Mouse (Mus musculus): Measurements from ENCODE around the gene Fabp1. TPM values are rescaled to one million over a fixed set of nuclear protein-coding genes. Genes with fewer than 3 reads are reported as not detected.

Fabp1 gene
- polyA plus RNA-seq, 1 experiment from 2014 or later: not detected

- H3K36me3 ChIP-seq (ENCODE audit: inconsistent target): no peaks in the 10 kb centered on the region
- no peak overlapping the region for H3K27ac ChIP-seq
- H3K79me2 ChIP-seq (ENCODE audit: inconsistent target): no peaks in the 10 kb centered on the region
- no peak overlapping the region for H3K4me3 ChIP-seq (ENCODE audit: inconsistent target)
- WGBS (ENCODE audit: missing documents): 87% methylated on average over 6 of the region's 6 CpGs
These were observed 6.4 kb upstream of the Fabp1 start for GRCm38 (mm10) chr6:71193151-71193740.

DNA sequence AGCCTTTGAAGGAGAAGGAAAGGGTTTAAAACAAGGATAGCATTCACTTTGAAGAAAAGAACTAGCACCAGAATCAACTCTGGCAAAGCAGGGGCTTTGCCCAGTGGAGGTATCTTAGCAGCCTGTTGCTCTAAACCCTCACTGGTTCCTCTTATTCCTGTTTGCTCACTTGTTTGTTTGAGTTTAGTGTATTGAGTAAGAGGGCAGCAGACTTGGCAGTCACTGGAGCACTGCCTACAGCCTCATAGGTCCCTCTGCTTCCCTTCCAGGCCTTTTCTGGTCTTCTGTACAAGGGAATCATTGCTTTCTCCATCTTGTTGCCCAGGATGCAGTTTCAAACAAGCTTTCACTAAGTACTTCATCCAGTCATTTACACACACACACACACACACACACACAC, 3.5 kb upstream of the Fabp1 start:
- Histone ChIP-seq H3K36me3 (ENCODE audit: inconsistent target) (no peaks in the 10 kb centered on the region), H3K4me3 (ENCODE audit: inconsistent target) (no peak overlapping the region), H3K79me2 (ENCODE audit: inconsistent target) (no peaks in the 10 kb centered on the region), H3K27ac (no peak overlapping the region)

- Histone ChIP-seq H3K79me2 (ENCODE audit: inconsistent target) (no peaks in the 10 kb centered on the region), H3K36me3 (ENCODE audit: inconsistent target) (no peaks in the 10 kb centered on the region), H3K4me3 (ENCODE audit: inconsistent target) (no peak overlapping the region), H3K27ac (no peak overlapping the region)
- 88% methylated on average over 13 of the region's 13 CpGs for WGBS (ENCODE audit: missing documents)
These were observed 1.7 kb upstream of the Fabp1 start for GRCm38 (mm10) chr6:71197636-71198535.

GRCm38 (mm10) chr6:71201925-71202324, 2.3 kb downstream of the Fabp1 start:
- Histone ChIP-seq H3K36me3 (ENCODE audit: inconsistent target) (no peaks in the 10 kb centered on the region), H3K4me3 (ENCODE audit: inconsistent target) (no peak overlapping the region), H3K27ac (no peak overlapping the region), H3K79me2 (ENCODE audit: inconsistent target) (no peaks in the 10 kb centered on the region)
- 77% methylated on average over 5 of the region's 5 CpGs for WGBS (ENCODE audit: missing documents)

GRCm38 (mm10) chr6:71203674-71204073, 4.0 kb downstream of the Fabp1 start:
- H3K4me3 ChIP-seq (ENCODE audit: inconsistent target): no peak overlapping the region
- WGBS (ENCODE audit: missing documents): 84% methylated on average over 5 of the region's 5 CpGs
- no peak overlapping the region for H3K27ac ChIP-seq
- no peaks in the 10 kb centered on the region for H3K79me2 ChIP-seq (ENCODE audit: inconsistent target)
- H3K36me3 ChIP-seq (ENCODE audit: inconsistent target): no peaks in the 10 kb centered on the region

- no peaks in the 10 kb centered on the region for H3K36me3 ChIP-seq (ENCODE audit: inconsistent target)
- 92% methylated on average over 8 of the region's 8 CpGs for WGBS (ENCODE audit: missing documents)
- no peak overlapping the region for H3K4me3 ChIP-seq (ENCODE audit: inconsistent target)
- no peak overlapping the region for H3K27ac ChIP-seq
- H3K79me2 ChIP-seq (ENCODE audit: inconsistent target): no peaks in the 10 kb centered on the region
These were observed 4.5 kb downstream of the Fabp1 start for GRCm38 (mm10) chr6:71204166-71204565.

GRCm38 (mm10) chr6:71208691-71209090, 9.1 kb downstream of the Fabp1 start:
- Histone ChIP-seq H3K79me2 (ENCODE audit: inconsistent target) (no peaks in the 10 kb centered on the region), H3K27ac (no peak overlapping the region), H3K4me3 (ENCODE audit: inconsistent target) (no peak overlapping the region), H3K36me3 (ENCODE audit: inconsistent target) (no peaks in the 10 kb centered on the region)
- 97% methylated on average over 2 of the region's 2 CpGs for WGBS (ENCODE audit: missing documents)

DNA sequence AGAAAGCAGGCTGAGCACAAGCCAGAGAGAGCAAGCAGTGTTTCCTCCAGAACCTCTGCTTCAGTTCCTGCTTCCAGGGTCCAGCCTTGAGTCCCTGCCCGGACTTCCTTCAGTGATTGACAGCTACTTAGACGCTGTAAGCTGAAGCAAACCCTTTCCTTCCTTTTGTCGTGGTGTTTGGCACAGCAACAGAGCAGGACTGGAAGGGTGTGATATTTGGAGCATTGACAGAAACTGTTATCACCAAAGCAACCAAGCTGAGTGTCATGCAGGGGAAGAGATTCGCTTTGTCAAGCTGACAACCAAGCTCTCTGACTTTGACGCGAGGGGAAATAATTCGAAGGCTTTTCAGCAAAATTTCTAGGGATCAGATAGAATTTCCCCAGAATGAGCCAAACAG, 12.3 kb downstream of the Fabp1 start:
- Histone ChIP-seq H3K27ac (no peak overlapping the region), H3K79me2 (ENCODE audit: inconsistent target) (no peaks in the 10 kb centered on the region), H3K36me3 (ENCODE audit: inconsistent target) (no peaks in the 10 kb centered on the region), H3K4me3 (ENCODE audit: inconsistent target) (no peak overlapping the region)
- WGBS (ENCODE audit: missing documents): 68% methylated on average over 7 of the region's 7 CpGs

GRCm38 (mm10) chr6:71212471-71212870, 12.8 kb downstream of the Fabp1 start:
- Histone ChIP-seq H3K27ac (no peak overlapping the region), H3K4me3 (ENCODE audit: inconsistent target) (no peak overlapping the region)
- WGBS (ENCODE audit: missing documents): 97% methylated on average over 3 of the region's 3 CpGs

GRCm38 (mm10) chr6:71221501-71221900, 21.9 kb downstream of the Fabp1 start:
- WGBS (ENCODE audit: missing documents): 60% methylated on average over 4 of the region's 4 CpGs
- Histone ChIP-seq H3K27ac (no peak overlapping the region), H3K36me3 (ENCODE audit: inconsistent target) (no peaks in the 10 kb centered on the region), H3K4me3 (ENCODE audit: inconsistent target) (no peak overlapping the region), H3K79me2 (ENCODE audit: inconsistent target) (no peaks in the 10 kb centered on the region)

More at GRCm38 (mm10) chr6:71212471-71212870, 12.8 kb downstream of the Fabp1 start:
- Histone ChIP-seq H3K36me3 (ENCODE audit: inconsistent target) (no peaks in the 10 kb centered on the region), H3K79me2 (ENCODE audit: inconsistent target) (no peaks in the 10 kb centered on the region)

GRCm38 (mm10) chr6:71224184-71224943, 24.7 kb downstream of the Fabp1 start:
- Histone ChIP-seq H3K4me3 (ENCODE audit: inconsistent target) (no peak overlapping the region), H3K79me2 (ENCODE audit: inconsistent target) (no peaks in the 10 kb centered on the region), H3K36me3 (ENCODE audit: inconsistent target) (no peaks in the 10 kb centered on the region), H3K27ac (peak overlapping the region; percentile 32)
- WGBS (ENCODE audit: missing documents): 13% methylated on average over 2 of the region's 3 CpGs

- H3K36me3 ChIP-seq (ENCODE audit: inconsistent target): no peaks in the 10 kb centered on the region
- no peak overlapping the region for H3K4me3 ChIP-seq (ENCODE audit: inconsistent target)
- no peaks in the 10 kb centered on the region for H3K79me2 ChIP-seq (ENCODE audit: inconsistent target)
- 98% methylated on average over 6 of the region's 6 CpGs for WGBS (ENCODE audit: missing documents)
- no peak overlapping the region for H3K27ac ChIP-seq
These were observed 26.9 kb downstream of the Fabp1 start for GRCm38 (mm10) chr6:71226544-71226943.

- H3K27ac ChIP-seq: no peak overlapping the region
- H3K79me2 ChIP-seq (ENCODE audit: inconsistent target): no peaks in the 10 kb centered on the region
- no peak overlapping the region for H3K4me3 ChIP-seq (ENCODE audit: inconsistent target)
- no peaks in the 10 kb centered on the region for H3K36me3 ChIP-seq (ENCODE audit: inconsistent target)
- WGBS (ENCODE audit: missing documents): 90% methylated on average over 7 of the region's 7 CpGs
These were observed 27.6 kb downstream of the Fabp1 start for GRCm38 (mm10) chr6:71227157-71227770.

DNA sequence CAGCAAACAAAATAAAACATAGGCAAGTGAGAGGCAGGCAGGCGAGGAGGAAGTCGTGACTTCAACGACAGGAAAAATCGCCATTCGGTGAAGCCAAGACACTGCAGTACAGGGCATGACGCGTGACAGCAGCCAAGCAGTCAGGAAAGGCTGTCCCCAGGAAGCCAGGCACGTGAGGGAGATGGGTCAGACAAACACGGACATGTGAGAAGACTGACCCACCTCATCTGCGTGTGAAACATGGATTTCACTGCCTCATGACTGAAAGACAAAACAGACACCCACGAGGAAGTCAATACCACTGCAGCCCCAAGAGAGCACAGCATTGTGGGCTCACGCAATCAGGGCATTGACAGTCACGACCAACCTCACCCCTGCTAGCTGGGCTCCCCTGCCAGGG, 35.5 kb downstream of the Fabp1 start:
- H3K79me2 ChIP-seq (ENCODE audit: inconsistent target): no peaks in the 10 kb centered on the region
- no peak overlapping the region for H3K4me3 ChIP-seq (ENCODE audit: inconsistent target)
- no peak overlapping the region for H3K27ac ChIP-seq
- 73% methylated on average over 13 of the region's 13 CpGs for WGBS (ENCODE audit: missing documents)
- H3K36me3 ChIP-seq (ENCODE audit: inconsistent target): no peaks in the 10 kb centered on the region

Data from macrophage (primary cell).